Mouse (Mus musculus) liver, postnatal 0 days (tissue): ENCODE measurements around the gene Camk1g.

Experiments
- CTCF ChIP-seq: sonication (generic); IDR thresholded peaks from 2 replicates; pipeline ENCODE4 v1.5.1; 2016; ENCODE audit warnings: antibody characterized with exemption, low read depth
- EP300 ChIP-seq: IDR thresholded peaks from 2 replicates; pipeline ENCODE4 v1.6.1; 2016; ENCODE audit warnings: antibody characterized with exemption, low read depth, mild to moderate bottlenecking

GRCm38 (mm10) chr1:193349702-193350545 lies 20.2 kb downstream of the Camk1g start:
- no peak for TF ChIP-seq EP300
- TF ChIP-seq CTCF: no peak
